Mouse (Mus musculus) heart, embryonic 13.5 days (tissue): ENCODE data around the gene Pla2g6. TPM values are rescaled to one million over a fixed set of nuclear protein-coding genes. Genes with fewer than 3 reads are reported as not detected.

Experiments
- microRNA counts: library from miRNA; unstranded; fragments of <30 nt; microRNA quantifications from one replicate; lab custom pipeline; 2016
- microRNA-seq: library from miRNA; unstranded; fragments of <30 nt; microRNA quantifications from one replicate; pipeline ENCODE4, GENCODE M21; 2016
- polyA plus RNA-seq: library from polyadenylated mRNA; unstranded; fragments of >200 nt; fragmentation: Nextera tagmentation; extraction: Ambion mirVana; gene quantifications from 2 replicates; pipeline ENCODE4 v1.2.1, GENCODE M21; 2015

The Pla2g6 gene
- polyA plus RNA-seq, 1 experiment from 2014 or later, result 12.2 TPM

MicroRNAs within 50 kb of the gene (microRNA counts, 519-probe panel; counts per million panel counts)
- microRNA mmu-miR-1943 (lab: Ali Mortazavi, UCI), result 209 counts per million, percentile 61 among the panel's probes with 10 or more counts

Small RNAs within 50 kb of the gene (microRNA-seq; reads per million reads assigned to microRNA genes)
- gene Mir1943, result 2.9 reads per million, percentile 9 among the genes with 10 or more reads in this experiment

Other genes with a start within 250 kb of the Pla2g6 start
- gene Micall1, start 219.5 kb downstream of the Pla2g6 start, polyA plus RNA-seq, result 15.4 and 15.6 TPM in 2 replicates
- gene Polr2f, start 187.4 kb downstream of the Pla2g6 start, polyA plus RNA-seq, result 231 and 244 TPM in 2 replicates
- gene 1700088E04Rik, start 187.1 kb downstream of the Pla2g6 start, polyA plus RNA-seq, result 6.0 TPM in 2 replicates
- gene Sox10, start 163.2 kb downstream of the Pla2g6 start, polyA plus RNA-seq, result 0.42 and 0.44 TPM in 2 replicates
- 32.4 and 33.4 TPM in 2 replicates for gene Pick1, start 99.2 kb downstream of the Pla2g6 start, polyA plus RNA-seq
- 0.35 and 0.78 TPM in 2 replicates for gene Gm49486, start 99.0 kb downstream of the Pla2g6 start, polyA plus RNA-seq
- 0.27 and 0.34 TPM in 2 replicates for gene Slc16a8, start 73.6 kb downstream of the Pla2g6 start, polyA plus RNA-seq
- gene Baiap2l2, start 42.9 kb downstream of the Pla2g6 start, polyA plus RNA-seq, result 10.6 and 12.4 TPM in 2 replicates
- 1.7 and 2.0 TPM in 2 replicates for gene Maff, start 18.2 kb upstream of the Pla2g6 start, polyA plus RNA-seq
- 65.8 and 72.7 TPM in 2 replicates for gene Tmem184b, start 75.2 kb upstream of the Pla2g6 start, polyA plus RNA-seq
- gene Csnk1e, start 127.2 kb upstream of the Pla2g6 start, polyA plus RNA-seq, result 64.8 and 76.2 TPM in 2 replicates
- 0.19 and 0.21 TPM in 2 replicates for gene Kcnj4, start 176.9 kb upstream of the Pla2g6 start, polyA plus RNA-seq
- gene Kdelr3, start 188.0 kb upstream of the Pla2g6 start, polyA plus RNA-seq, result 69.8 and 72.1 TPM in 2 replicates
- 26.9 and 28.8 TPM in 2 replicates for gene Ddx17, start 218.4 kb upstream of the Pla2g6 start, polyA plus RNA-seq